Mouse (Mus musculus): ENCODE results near the gene C130073F10Rik.
"Not testable (repeated sequence)": the region's sequence is repeated elsewhere in the genome, so short reads cannot be mapped to it uniquely, and the experiment has no call there.

C130073F10Rik gene

DNA sequence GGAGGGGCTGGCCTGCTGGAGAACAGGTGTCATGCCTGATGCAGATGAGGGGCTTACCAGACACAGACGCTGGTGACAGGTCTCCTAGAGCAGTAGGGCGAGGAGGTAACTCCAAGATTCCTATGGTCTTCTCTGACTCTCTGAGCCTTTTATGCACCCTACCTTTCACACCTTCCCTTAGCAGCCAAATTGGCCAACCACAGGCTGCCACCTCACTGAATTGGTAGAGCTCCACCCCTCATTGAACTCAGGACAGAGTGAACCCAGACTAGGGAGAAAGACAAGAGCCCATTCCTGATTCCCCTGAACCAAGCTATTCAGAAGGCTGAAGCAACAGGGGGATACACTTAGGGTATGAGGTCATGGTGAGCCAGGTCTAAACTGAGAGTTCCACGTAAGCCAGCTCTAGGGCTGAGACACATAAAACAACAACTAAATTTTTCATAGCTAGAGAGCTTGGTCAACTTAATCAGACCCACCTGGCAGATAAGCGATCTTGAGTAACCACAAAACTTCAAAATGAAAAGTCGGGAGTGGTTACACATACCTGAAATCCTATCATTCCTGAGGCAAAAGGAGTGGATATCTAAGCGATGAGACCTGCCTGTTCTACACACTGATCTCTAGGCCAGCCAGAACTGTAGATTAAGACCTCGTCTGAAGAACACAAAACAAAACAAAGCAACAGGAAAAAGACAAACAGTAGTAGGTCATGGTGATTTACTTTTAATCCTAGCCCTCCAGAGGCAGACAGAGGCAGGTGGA, at the start of gene C130073F10Rik:
Gene C130073F10Rik, minus strand, starts transcription at position 134 of the 765 bp plus-strand sequence.
- no peak for DNase-seq

DNA sequence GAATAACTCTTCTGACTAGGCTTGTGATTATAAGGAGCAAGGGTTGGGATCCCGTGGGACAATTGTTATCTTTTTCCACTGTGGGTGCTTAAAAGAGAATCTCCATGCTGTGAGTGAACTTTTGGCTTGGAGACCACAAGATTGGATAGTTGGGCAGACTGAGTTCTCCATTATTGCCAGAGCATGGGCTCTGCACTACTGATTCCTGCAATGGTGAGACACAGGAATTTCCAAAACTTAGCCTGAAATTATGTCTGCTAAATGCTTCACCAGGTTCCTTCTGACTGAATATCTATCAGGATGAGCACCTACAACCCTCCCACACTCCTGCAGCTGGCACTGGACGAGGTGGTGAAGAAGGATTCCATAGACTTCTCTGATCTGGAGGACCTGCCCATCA, 46.5 kb upstream of the C130073F10Rik start, which contains the start of gene Gm12794:
Gene Gm12794, plus strand, starts transcription at position 301 of the 400 bp plus-strand sequence.
- DNase-seq: not testable (repeated sequence)

DNA sequence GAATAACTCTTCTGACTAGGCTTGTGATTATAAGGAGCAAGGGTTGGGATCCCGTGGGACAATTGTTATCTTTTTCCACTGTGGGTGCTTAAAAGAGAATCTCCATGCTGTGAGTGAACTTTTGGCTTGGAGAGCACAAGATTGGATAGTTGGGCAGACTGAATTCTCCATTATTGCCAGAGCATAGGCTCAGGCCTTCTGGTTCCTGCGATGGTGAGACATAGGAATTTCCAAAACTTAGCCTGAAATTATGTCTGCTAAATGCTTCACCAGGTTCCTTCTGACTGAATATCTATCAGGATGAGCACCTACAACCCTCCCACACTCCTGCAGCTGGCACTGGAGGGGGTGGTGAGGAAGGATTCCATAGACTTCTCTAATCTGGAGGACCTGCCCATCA, 15.2 kb upstream of the C130073F10Rik start, which contains the start of gene Gm12800:
Gene Gm12800, plus strand, starts transcription at position 301 of the 400 bp plus-strand sequence.
- DNase-seq: not testable (repeated sequence)

DNA sequence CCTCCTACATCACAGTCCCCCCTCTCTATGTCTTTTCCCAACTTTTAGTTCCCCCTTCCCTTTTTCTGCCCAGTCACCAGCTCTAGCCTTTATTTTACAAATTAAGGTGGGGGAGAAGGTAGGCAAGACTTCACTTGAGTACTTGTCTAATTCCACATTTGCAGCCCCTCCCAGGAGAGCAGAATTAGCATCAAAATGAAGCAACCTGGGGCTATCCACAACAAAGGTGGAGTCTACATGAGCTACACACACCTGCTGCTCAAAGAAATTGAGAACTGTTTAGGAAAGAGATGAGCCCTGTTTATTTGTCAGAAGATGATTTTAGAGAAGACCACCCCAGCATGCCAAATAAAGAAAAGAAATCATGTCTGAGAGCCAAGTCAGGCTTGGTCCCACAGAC, 4.2 kb downstream of the C130073F10Rik start:
- DNase-seq: no peak

DNA sequence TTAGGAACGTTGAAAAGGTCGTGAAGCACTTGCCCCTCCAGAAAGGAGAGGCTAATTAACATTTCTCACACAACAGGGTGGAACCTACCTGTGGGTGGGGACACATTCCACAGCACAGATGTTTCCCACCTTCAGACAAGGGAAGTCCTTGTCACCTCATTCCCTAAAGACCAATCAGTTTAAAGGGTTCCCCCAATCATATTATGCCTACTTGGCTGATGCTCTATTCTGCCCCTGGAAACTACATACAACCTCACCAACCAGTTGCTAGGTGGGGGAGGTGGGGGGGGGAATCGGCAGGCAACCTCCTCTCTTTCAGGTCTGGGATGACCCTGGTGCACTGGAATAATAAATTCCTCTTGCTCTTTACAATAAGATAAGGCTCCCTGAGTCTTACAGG, 9.9 kb downstream of the C130073F10Rik start:
- no peak for DNase-seq

DNA sequence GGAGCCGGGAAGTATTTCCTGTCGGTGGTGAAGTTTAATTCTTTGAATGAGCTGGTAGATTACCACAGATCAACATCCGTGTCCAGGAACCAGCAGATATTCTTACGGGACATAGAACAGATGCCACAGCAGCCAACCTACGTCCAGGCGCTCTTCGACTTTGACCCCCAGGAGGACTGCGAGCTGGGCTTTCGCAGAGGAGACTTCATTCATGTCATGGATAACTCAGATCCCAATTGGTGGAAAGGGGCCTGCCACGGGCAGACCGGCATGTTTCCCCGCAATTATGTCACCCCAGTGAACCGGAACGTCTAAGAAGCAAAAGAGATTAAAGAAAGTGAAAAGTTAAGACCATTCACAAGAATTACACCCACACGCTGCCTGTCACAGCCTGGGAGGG, 17.9 kb downstream of the C130073F10Rik start:
- not testable (repeated sequence) for DNase-seq

DNA sequence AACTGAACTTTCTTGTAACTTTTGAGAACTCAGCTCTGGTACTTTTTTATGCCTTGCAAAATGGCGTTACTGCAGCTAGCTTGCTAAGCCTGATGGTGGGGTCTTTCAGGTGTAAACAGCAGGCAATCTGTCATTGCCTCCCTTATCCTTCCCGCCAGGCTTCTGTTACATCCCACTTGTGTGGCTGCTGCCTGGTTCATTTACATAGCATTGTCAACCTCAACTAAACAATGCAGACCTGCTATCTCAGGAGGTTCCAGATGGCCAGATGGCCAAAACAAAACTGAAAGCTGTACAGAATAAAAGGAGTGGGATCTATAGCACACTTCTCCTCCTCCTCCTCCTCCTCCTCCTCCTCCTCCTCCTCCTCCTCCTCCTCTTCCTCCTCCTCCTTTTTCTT, 21.6 kb downstream of the C130073F10Rik start:
- DNase-seq: not testable (repeated sequence)

DNA sequence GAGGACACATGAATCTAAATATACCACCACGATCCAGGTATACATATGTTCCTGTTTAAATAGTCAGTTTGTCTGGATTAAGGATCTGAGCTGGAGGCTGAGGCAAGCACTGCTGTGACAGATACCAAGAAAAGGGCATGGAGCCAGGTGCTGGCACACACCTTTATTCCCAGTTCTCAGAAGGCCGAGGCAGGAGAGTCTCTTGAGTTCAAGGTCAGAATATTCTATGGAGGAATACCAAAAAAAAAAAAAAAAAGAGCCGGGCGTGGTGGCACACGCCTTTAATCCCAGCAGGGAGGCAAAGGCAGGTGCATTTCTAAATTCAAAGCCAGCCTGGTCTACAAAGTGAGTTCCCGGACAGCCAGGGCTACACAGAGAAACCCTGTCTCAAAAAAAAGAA, 31.3 kb downstream of the C130073F10Rik start:
- DNase-seq: no peak

DNA sequence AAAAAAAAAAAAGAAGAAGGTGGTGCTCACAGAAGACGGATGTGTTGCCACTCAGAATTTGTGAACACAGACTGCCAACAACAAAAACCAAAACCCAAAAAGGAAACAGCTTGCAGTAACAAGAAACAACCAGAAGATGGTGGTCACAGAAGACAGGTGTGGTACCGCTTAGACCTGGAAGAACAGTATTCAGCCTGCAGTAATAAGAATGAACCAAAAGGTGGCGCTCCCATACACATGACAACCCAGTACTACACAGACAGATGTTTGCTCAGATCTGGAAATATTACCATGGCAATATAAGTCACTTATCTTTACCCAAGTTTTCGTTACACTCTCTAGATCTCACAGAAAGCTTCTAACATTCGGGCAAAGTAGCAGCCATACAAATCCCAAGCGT, 32.7 kb downstream of the C130073F10Rik start:
- no peak for DNase-seq

DNA sequence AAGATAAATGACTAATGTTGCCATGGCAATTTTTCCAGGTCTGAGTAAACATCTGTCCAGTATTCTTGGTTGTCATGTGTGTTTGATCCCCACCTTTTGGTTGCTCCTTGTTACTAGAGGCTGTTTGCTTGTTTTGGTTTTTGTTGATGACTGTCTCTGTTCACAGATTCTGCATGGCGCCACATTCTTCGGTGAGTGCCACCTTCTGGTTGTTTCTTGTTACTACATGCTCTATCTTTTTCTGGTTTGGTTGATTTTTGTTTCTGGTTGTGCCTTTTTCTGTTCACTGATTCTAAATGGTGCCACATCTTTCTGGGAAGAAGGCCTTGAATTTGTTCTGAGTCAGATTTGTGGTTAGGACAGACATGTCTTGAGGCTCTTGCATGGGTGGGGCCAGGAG, 42.7 kb downstream of the C130073F10Rik start:
- no peak for DNase-seq

DNA sequence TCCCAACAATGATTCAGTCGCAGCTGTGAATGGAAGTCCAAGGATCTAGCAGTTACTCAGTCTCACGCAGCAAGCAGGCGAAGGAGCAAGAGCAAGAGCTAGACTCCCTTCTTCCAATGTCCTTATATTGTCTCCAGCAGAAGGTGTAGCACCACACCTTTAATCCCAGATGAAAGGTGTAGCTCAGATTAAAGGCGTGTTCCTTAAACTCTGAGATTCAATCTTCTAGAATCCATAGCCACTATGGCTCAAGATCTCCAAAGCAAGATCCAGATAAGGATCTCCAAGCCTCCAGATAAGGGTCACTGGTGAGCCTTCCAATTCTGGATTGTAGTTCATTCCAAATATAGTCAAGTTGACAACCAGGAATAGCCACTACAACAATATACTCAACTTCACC, 49.7 kb downstream of the C130073F10Rik start, which contains the start of gene B020004J07Rik:
Gene B020004J07Rik, minus strand, starts transcription at position 101 of the 400 bp plus-strand sequence.
- not testable (repeated sequence) for DNase-seq

Data from spleen, adult 18-20 months (tissue).